In the genomic region with DNA sequence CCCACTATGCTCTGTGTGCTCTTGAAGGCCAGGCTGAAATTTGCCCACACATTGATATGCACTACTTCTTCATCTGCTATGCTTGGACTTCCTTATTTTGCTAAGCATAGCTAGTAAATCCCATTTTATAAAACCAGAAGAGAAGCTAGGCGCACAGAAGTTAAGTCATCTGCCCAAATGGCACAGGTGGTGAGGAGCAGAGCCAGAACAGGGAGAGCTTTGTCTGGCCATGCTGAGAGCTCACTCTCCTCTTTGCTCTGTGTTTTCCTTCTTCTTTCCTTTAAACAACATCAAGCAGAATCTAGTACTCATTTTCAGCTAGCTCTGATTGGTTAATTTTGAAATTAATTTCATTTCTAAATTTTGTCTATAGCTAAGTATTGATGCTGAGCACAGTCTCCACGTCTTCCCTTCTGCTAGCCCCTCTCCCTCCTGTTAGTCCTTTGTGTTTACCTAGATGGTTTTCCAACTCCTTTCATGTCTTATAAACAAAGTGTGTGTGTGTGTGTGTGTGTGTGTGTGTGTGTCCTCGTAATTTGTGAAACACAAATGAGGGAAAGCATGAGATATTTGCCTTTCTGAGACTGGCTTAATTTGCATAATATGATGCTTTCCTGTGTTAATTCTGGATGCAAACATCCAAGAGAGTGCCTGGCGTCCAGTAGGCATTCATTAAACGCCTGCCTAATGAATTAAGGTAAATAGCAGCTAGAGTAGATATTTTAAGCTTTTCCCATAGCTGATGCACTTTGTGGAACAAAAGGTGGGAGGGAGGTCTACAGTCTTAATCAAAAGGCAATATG, we compare ENCODE assay signal across 22 mouse cellular contexts.
DNase-seq lines count a peak whose midpoint lies in the region; ATAC-seq and TF ChIP-seq lines count a peak whose summit lies in the region.
"Had no signal": no experiment of that assay in that cellular context is flagged by ENCODE, and none has a peak within 500 bp of the region (broad histone marks: within the 10 kb centered on the region; RNA-seq: fewer than 3 reads in every experiment).

No protein-coding gene starts in this region.

- H3K9me3 ChIP-seq in forebrain, embryonic 12.5 days: no peaks in the 10 kb centered on the region
- H3K9me3 ChIP-seq in forebrain, embryonic 10.5 days: no peaks in the 10 kb centered on the region
- H3K9me3 ChIP-seq in midbrain, embryonic 14.5 days (ENCODE audit: control insufficient read depth, low read length): no peaks in the 10 kb centered on the region
- no peaks in the 10 kb centered on the region for H3K9me3 ChIP-seq in midbrain, embryonic 11.5 days (ENCODE audit: control insufficient read depth, low read length)
- H3K9me3 ChIP-seq in forebrain, postnatal 0 days (ENCODE audit: low read length): no peaks in the 10 kb centered on the region
- H3K9me3 ChIP-seq: embryonic facial prominence, embryonic 12.5 days; heart, embryonic 13.5 days; limb, embryonic 12.5 days; liver, embryonic 12.5 days; neural tube, embryonic 12.5 days had no signal

- no peak overlapping the region for H3K4me2 ChIP-seq in forebrain, embryonic 12.5 days
- H3K4me2 ChIP-seq in midbrain, embryonic 14.5 days (ENCODE audit: low read length): no peak overlapping the region
- H3K4me2 ChIP-seq in midbrain, embryonic 11.5 days: no peak overlapping the region
- no peak overlapping the region for H3K4me2 ChIP-seq in forebrain, postnatal 0 days (ENCODE audit: low read depth)
- H3K4me2 ChIP-seq: embryonic facial prominence, embryonic 12.5 days; heart, embryonic 13.5 days; limb, embryonic 12.5 days; liver, embryonic 12.5 days; neural tube, embryonic 12.5 days had no signal

- no peaks in the 10 kb centered on the region for H3K27me3 ChIP-seq in forebrain, embryonic 12.5 days
- no peaks in the 10 kb centered on the region for H3K27me3 ChIP-seq in forebrain, embryonic 10.5 days (ENCODE audit: poor library complexity, severe bottlenecking)
- no peaks in the 10 kb centered on the region for H3K27me3 ChIP-seq in midbrain, embryonic 14.5 days (ENCODE audit: control insufficient read depth, insufficient read depth, low read length)
- H3K27me3 ChIP-seq in midbrain, embryonic 11.5 days (ENCODE audit: control insufficient read depth, insufficient read depth, low read length): no peaks in the 10 kb centered on the region
- H3K27me3 ChIP-seq in forebrain, postnatal 0 days (ENCODE audit: insufficient read depth, low read length): no peaks in the 10 kb centered on the region
- H3K27me3 ChIP-seq: embryonic facial prominence, embryonic 12.5 days; heart, embryonic 13.5 days; limb, embryonic 12.5 days; liver, embryonic 12.5 days; neural tube, embryonic 12.5 days had no signal

- 0 out of 2 replicates have a peak, but pooled peaks have one; percentile 17 for ATAC-seq in forebrain, embryonic 12.5 days (ENCODE audit: low FRiP score)
- no peak for ATAC-seq in midbrain, embryonic 14.5 days (ENCODE audit: low FRiP score, low TSS enrichment)
- ATAC-seq in midbrain, embryonic 11.5 days (ENCODE audit: low FRiP score): no peak
- no peak for ATAC-seq in forebrain, postnatal 0 days
- ATAC-seq: hindbrain, postnatal 0 days; liver, embryonic 12.5 days had no signal

- H3K27ac ChIP-seq in forebrain, embryonic 12.5 days: no peak overlapping the region
- no peak overlapping the region for H3K27ac ChIP-seq in forebrain, embryonic 10.5 days
- no peak overlapping the region for H3K27ac ChIP-seq in midbrain, embryonic 14.5 days (replicated peaks; ENCODE audit: low read depth, low read length)
- no peak overlapping the region for H3K27ac ChIP-seq in midbrain, embryonic 11.5 days (ENCODE audit: low read depth, low read length)
- no peak overlapping the region for H3K27ac ChIP-seq in forebrain, postnatal 0 days (ENCODE audit: low read depth, low read length)
- H3K27ac ChIP-seq: embryonic facial prominence, embryonic 12.5 days; heart, embryonic 13.5 days; hindbrain, postnatal 0 days; limb, embryonic 12.5 days; liver, embryonic 12.5 days; neural tube, embryonic 12.5 days; stomach, postnatal 0 days had no signal

- 52% methylated on average over 5 of the region's 5 CpGs for WGBS in forebrain, embryonic 12.5 days
- WGBS in forebrain, embryonic 10.5 days: 87% methylated on average over 5 of the region's 5 CpGs
- WGBS in midbrain, embryonic 14.5 days: 73% methylated on average over 5 of the region's 5 CpGs
- WGBS in midbrain, embryonic 11.5 days: 75% methylated on average over 5 of the region's 5 CpGs
- WGBS in forebrain, postnatal 0 days: 31% methylated on average over 5 of the region's 5 CpGs

- no peak overlapping the region for H3K9ac ChIP-seq in forebrain, embryonic 12.5 days
- H3K9ac ChIP-seq in midbrain, embryonic 14.5 days (replicated peaks; ENCODE audit: low read length): no peak overlapping the region
- H3K9ac ChIP-seq in midbrain, embryonic 11.5 days (ENCODE audit: low read length): no peak overlapping the region
- no peak overlapping the region for H3K9ac ChIP-seq in forebrain, postnatal 0 days
- H3K9ac ChIP-seq: embryonic facial prominence, embryonic 12.5 days; heart, embryonic 13.5 days; limb, embryonic 12.5 days; liver, embryonic 12.5 days; neural tube, embryonic 12.5 days had no signal

- no peaks in the 10 kb centered on the region for H3K36me3 ChIP-seq in forebrain, embryonic 12.5 days (replicated peaks)
- H3K36me3 ChIP-seq in forebrain, embryonic 10.5 days (replicated peaks): no peaks in the 10 kb centered on the region
- H3K36me3 ChIP-seq in midbrain, embryonic 14.5 days (ENCODE audit: control insufficient read depth, insufficient read depth, low read length): no peaks in the 10 kb centered on the region
- H3K36me3 ChIP-seq in midbrain, embryonic 11.5 days (ENCODE audit: control insufficient read depth, insufficient read depth, low read length): no peaks in the 10 kb centered on the region
- H3K36me3 ChIP-seq in forebrain, postnatal 0 days (ENCODE audit: insufficient read depth): no peaks in the 10 kb centered on the region
- H3K36me3 ChIP-seq: embryonic facial prominence, embryonic 12.5 days; G1E; heart, embryonic 13.5 days; limb, embryonic 12.5 days; liver, embryonic 12.5 days; neural tube, embryonic 12.5 days had no signal

- H3K4me1 ChIP-seq in forebrain, embryonic 12.5 days: no peaks in the 10 kb centered on the region; the same call in 1 of the 2 replicates
- H3K4me1 ChIP-seq in forebrain, embryonic 10.5 days: no peaks in the 10 kb centered on the region
- H3K4me1 ChIP-seq in midbrain, embryonic 14.5 days (ENCODE audit: control insufficient read depth, insufficient read depth, low read length): no peaks in the 10 kb centered on the region
- no peaks in the 10 kb centered on the region for H3K4me1 ChIP-seq in midbrain, embryonic 11.5 days (ENCODE audit: control insufficient read depth, insufficient read depth, low read length)
- no peaks in the 10 kb centered on the region for H3K4me1 ChIP-seq in forebrain, postnatal 0 days (ENCODE audit: insufficient read depth)
- H3K4me1 ChIP-seq: embryonic facial prominence, embryonic 12.5 days; limb, embryonic 12.5 days; liver, embryonic 12.5 days; neural tube, embryonic 12.5 days had no signal

- H3K4me3 ChIP-seq in forebrain, embryonic 12.5 days (replicated peaks): no peak overlapping the region
- no peak overlapping the region for H3K4me3 ChIP-seq in forebrain, embryonic 10.5 days
- no peak overlapping the region for H3K4me3 ChIP-seq in midbrain, embryonic 14.5 days (replicated peaks; ENCODE audit: low read depth, low read length)
- no peak overlapping the region for H3K4me3 ChIP-seq in midbrain, embryonic 11.5 days (ENCODE audit: low read depth, low read length)
- no peak overlapping the region for H3K4me3 ChIP-seq in forebrain, postnatal 0 days (ENCODE audit: low read depth, low read length)
- H3K4me3 ChIP-seq: embryonic facial prominence, embryonic 12.5 days; heart, embryonic 13.5 days; limb, embryonic 12.5 days; liver, embryonic 12.5 days; neural tube, embryonic 12.5 days had no signal

- DNase-seq in forebrain, embryonic 10.5 days (ENCODE audit: extremely low spot score, low spot score): no peak
- peak; percentile 8 for DNase-seq in midbrain, embryonic 14.5 days
- DNase-seq in midbrain, embryonic 11.5 days (ENCODE audit: low spot score, missing footprints): no peak
- DNase-seq in cerebellum, postnatal 10 days: peak; percentile 70 to 78
- DNase-seq in forebrain, postnatal 0 days: peak; percentile 45
- DNase-seq in kidney, adult 18-20 months: no peak
- DNase-seq in lung, postnatal 14 days: no peak
- DNase-seq: adrenal gland, postnatal 14 days; kidney, adult 11 months; kidney, postnatal 14 days; lung, adult 2 months; lung, postnatal 36 days; right cerebral cortex, adult 18-20 months had no signal

- TF ChIP-seq CTCF in forebrain, postnatal 0 days (IDR thresholded peaks at IDR 0.05; ENCODE audit: low read depth): no peak

Comparison
In these comparisons a context has a peak if more than half of its experiments do, and no peak if none do; other contexts are left out.
1. DNase-seq: peak in midbrain, embryonic 14.5 days (single experiment), cerebellum, postnatal 10 days (2 of 2) and forebrain, postnatal 0 days (single experiment); none in forebrain, embryonic 10.5 days (single experiment), midbrain, embryonic 11.5 days (single experiment), kidney, adult 18-20 months (single experiment) and lung, postnatal 14 days (single experiment).